Mouse (Mus musculus) G1E (cell line): ENCODE measurements at regions not wholly inside any gene's neighbourhood (a gene's known extent, or its start where the extent isn't known, plus 50 kb on each side); places are given as distances from the start of the nearest gene placed in this dataset.

ENCODE experiments used
- ATAC-seq: 2 replicates; pipeline ENCODE4 v1.8.0; 2016; ENCODE audit warnings: mild to moderate bottlenecking; ENCODE audit not compliant: insufficient number of reproducible peaks, poor library complexity, low FRiP score, severe bottlenecking; ENCODE audit errors: extremely low read depth
- DNase-seq: peaks from one replicate; pipeline ENCODE4 v3.0.0; 2012; ENCODE audit warnings: low spot score
- H3K27me3 ChIP-seq: 2 replicates; pipeline ENCODE4 v1.6.1; 2012; ENCODE audit warnings: mild to moderate bottlenecking, low read length, inconsistent platforms; ENCODE audit not compliant: insufficient read depth
- H3K36me3 ChIP-seq: replicated peaks from 2 replicates; pipeline ENCODE3; 2012; ENCODE audit warnings: mild to moderate bottlenecking, inconsistent platforms
- H3K4me1 ChIP-seq: 2 replicates; pipeline ENCODE4 v1.6.1; 2012; ENCODE audit warnings: low read depth, low read length, inconsistent platforms, mixed read lengths; ENCODE audit not compliant: insufficient read depth
- H3K4me3 ChIP-seq: 2 replicates; pipeline ENCODE4 v1.5.1; 2012; ENCODE audit warnings: low read depth, mild to moderate bottlenecking, inconsistent platforms, low read length, moderate library complexity, mixed read lengths
- H3K9me3 ChIP-seq: replicated peaks from 2 replicates; pipeline ENCODE4 v1.6.1; 2012; ENCODE audit warnings: inconsistent platforms
- CTCF ChIP-seq: IDR thresholded peaks from 2 replicates; pipeline ENCODE4 v1.5.1; 2012; ENCODE audit warnings: low read depth, low read length, inconsistent platforms, mixed read lengths
- GATA1 ChIP-seq: IDR thresholded peaks from 2 replicates; pipeline ENCODE4 v1.6.1; 2012; ENCODE audit warnings: borderline replicate concordance, low read length, inconsistent platforms, mixed read lengths
- GATA2 ChIP-seq: IDR thresholded peaks from 2 replicates; pipeline ENCODE4 v1.6.1; 2012; ENCODE audit warnings: low read depth, low read length, inconsistent platforms, borderline replicate concordance
- POLR2AphosphoS5 ChIP-seq: IDR thresholded peaks from 2 replicates; pipeline ENCODE4 v1.6.1; 2012; ENCODE audit warnings: low read depth, low read length, inconsistent platforms; ENCODE audit not compliant: insufficient replicate concordance
- TAL1 ChIP-seq: conservative IDR thresholded peaks from 2 replicates; pipeline ENCODE4 v1.6.1; 2012; ENCODE audit warnings: low read depth, low read length, inconsistent platforms, mixed read lengths

GRCm38 (mm10) chr7:136727628-136728402, 166.6 kb upstream of the Mgmt start:
- DNase-seq (no peak), ATAC-seq (no peak)
- Histone ChIP-seq H3K4me1 (no peaks in the 10 kb centered on the region), H3K4me3 (no peak overlapping the region), H3K36me3 (no peaks in the 10 kb centered on the region), H3K9me3 (peaks cover 52% of the 10 kb centered on the region), H3K27me3 (no peaks in the 10 kb centered on the region)
- TF ChIP-seq CTCF (no peak), GATA1 (no peak), TAL1 (no peak)

- Histone ChIP-seq H3K27me3 (no peaks in the 10 kb centered on the region), H3K4me3 (no peak overlapping the region), H3K36me3 (no peaks in the 10 kb centered on the region), H3K9me3 (peaks cover 46% of the 10 kb centered on the region), H3K4me1 (no peaks in the 10 kb centered on the region)
- ATAC-seq = no peak
- TF ChIP-seq GATA1 = no peak
- TF ChIP-seq POLR2AphosphoS5 = no peak
- TF ChIP-seq CTCF = no peak
- TF ChIP-seq GATA2 = no peak
- no peak for TF ChIP-seq TAL1
- no peak for DNase-seq
Observed at GRCm38 (mm10) chr7:136742171-136742570, 152.2 kb upstream of the Mgmt start.

- Histone ChIP-seq H3K4me3 (no peak overlapping the region), H3K9me3 (peaks cover 46% of the 10 kb centered on the region), H3K4me1 (no peaks in the 10 kb centered on the region), H3K36me3 (no peaks in the 10 kb centered on the region), H3K27me3 (no peaks in the 10 kb centered on the region)
- DNase-seq (no peak), ATAC-seq (no peak)
- TF ChIP-seq POLR2AphosphoS5 = no peak
- no peak for TF ChIP-seq TAL1
- no peak for TF ChIP-seq CTCF
- TF ChIP-seq GATA1 = no peak
- no peak for TF ChIP-seq GATA2
Observed at GRCm38 (mm10) chr7:136745412-136745811, 149.0 kb upstream of the Mgmt start.

- DNase-seq (no peak), ATAC-seq (no peak)
- Histone ChIP-seq H3K4me3 (no peak overlapping the region), H3K9me3 (peaks cover 34% of the 10 kb centered on the region), H3K27me3 (no peaks in the 10 kb centered on the region), H3K4me1 (no peaks in the 10 kb centered on the region), H3K36me3 (no peaks in the 10 kb centered on the region)
- TF ChIP-seq GATA2 (no peak), TAL1 (no peak), GATA1 (no peak), CTCF (no peak), POLR2AphosphoS5 (no peak)
Observed at GRCm38 (mm10) chr7:136751477-136751876, 142.9 kb upstream of the Mgmt start.

- DNase-seq = no peak
- Histone ChIP-seq H3K4me3 (no peak overlapping the region; the same call in 1 of the 2 replicates), H3K4me1 (no peaks in the 10 kb centered on the region), H3K36me3 (no peaks in the 10 kb centered on the region), H3K9me3 (peaks cover 39% of the 10 kb centered on the region), H3K27me3 (no peaks in the 10 kb centered on the region)
- no peak for ATAC-seq
- TF ChIP-seq GATA1 (no peak), CTCF (no peak), TAL1 (no peak), GATA2 (no peak), POLR2AphosphoS5 (no peak)
Observed at GRCm38 (mm10) chr7:136754821-136755220, 139.6 kb upstream of the Mgmt start.

GRCm38 (mm10) chr7:136765026-136765425, 129.4 kb upstream of the Mgmt start:
- Histone ChIP-seq H3K9me3 (peaks cover 65% of the 10 kb centered on the region), H3K27me3 (no peaks in the 10 kb centered on the region), H3K4me3 (no peak overlapping the region), H3K36me3 (no peaks in the 10 kb centered on the region), H3K4me1 (no peaks in the 10 kb centered on the region)
- TF ChIP-seq TAL1 = no peak
- TF ChIP-seq GATA2 = no peak
- TF ChIP-seq GATA1 = no peak
- TF ChIP-seq CTCF = no peak
- TF ChIP-seq POLR2AphosphoS5 = no peak
- ATAC-seq (no peak), DNase-seq (no peak)
